Mouse (Mus musculus): ENCODE results near the gene Sppl3. TPM values are rescaled to one million over a fixed set of nuclear protein-coding genes. Genes with fewer than 3 reads are reported as not detected.
A peak's percentile ranks its signal among the peaks of the same experiment; 100 is the strongest.

Gene Sppl3
- total and polyA plus RNA-seq, 3 experiments, result 14.3 to 29.2 (median 14.9) TPM

DNA sequence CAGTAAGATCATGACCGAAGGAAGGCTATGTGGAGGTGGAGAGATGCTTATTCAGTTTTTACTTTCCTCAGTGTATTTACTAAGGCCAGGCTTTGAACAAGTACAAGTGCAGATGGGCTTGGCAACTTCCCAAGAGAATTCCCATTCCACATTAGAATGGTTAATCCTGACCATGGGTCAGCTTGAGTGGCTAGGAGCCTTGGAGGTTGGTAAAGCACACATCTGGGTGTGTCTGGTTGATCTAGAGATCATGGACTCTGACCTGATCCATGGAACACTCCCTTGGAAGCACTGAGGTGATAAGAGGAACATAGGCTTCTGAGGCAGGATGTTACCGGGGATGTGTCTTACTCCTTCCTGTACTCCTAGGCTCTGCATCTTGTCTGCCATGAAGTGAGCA, 21.7 kb downstream of the Sppl3 start:
- Histone ChIP-seq H3K4me3 (replicated peaks in 1 of 3; ENCODE audit: low read depth in 2 of 3, low read length in 2 of 3, poor library complexity in 1 of 3) (no peak overlapping the region), H3K4me1 (ENCODE audit: control insufficient read depth in 1 of 2, insufficient read depth in 2 of 2) (peaks cover 11 to 79% of the 10 kb centered on the region in 2 experiments), H3K9me3 (replicated peaks; ENCODE audit: low read length) (peaks cover 3% of the 10 kb centered on the region)

DNA sequence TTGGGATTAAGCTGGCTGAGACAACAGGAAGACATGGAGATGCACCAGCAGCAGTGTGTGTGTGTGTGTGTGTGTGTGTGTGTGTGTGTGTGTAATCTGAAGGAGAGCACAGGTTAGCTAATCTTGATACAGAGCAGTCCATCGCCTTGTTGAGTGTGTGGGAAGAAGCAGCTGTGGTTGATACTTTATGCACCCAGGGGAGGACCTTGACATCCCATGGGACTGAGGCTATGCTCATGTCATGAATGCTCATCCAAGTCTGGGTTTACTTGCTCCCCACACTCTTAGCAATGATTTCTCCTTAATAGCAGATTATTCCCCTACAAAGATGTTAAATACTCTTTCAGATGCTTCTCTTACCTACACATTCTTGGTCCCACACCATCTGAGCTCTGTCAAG, 24.3 kb downstream of the Sppl3 start:
- Histone ChIP-seq H3K27ac (ENCODE audit: insufficient read depth, low read depth) (no peak overlapping the region), H3K36me3 (replicated peaks in 1 of 2; ENCODE audit: control insufficient read depth in 1 of 2, insufficient read depth in 1 of 2, low read length in 1 of 2) (peaks cover 0 to 19% of the 10 kb centered on the region in 2 experiments), H3K79me2 (replicated peaks; ENCODE audit: control insufficient read depth, extremely low read depth, insufficient read depth, poor library complexity, severe bottlenecking) (peaks cover 42% of the 10 kb centered on the region), H3K9ac (ENCODE audit: insufficient read depth, low read depth) (no peak overlapping the region), H3K9me3 (replicated peaks; ENCODE audit: low read length) (no peaks in the 10 kb centered on the region), H3K4me3 (replicated peaks in 1 of 3; ENCODE audit: low read depth in 2 of 3, low read length in 2 of 3, poor library complexity in 1 of 3) (no peak overlapping the region), H3K4me1 (ENCODE audit: control insufficient read depth in 1 of 2, insufficient read depth in 2 of 2) (peaks cover 11 to 76% of the 10 kb centered on the region in 2 experiments), H3K4me2 (ENCODE audit: insufficient read depth, low read depth, poor library complexity, severe bottlenecking) (no peak overlapping the region), H3K27me3 (replicated peaks) (no peaks in the 10 kb centered on the region)
- TF ChIP-seq POLR2A (IDR thresholded peaks at IDR 0.05; ENCODE audit: low read depth, low read length) (no peak), ETS1 (conservative IDR thresholded peaks at IDR 0.05; ENCODE audit: low read depth, low read length) (no peak), ZC3H11A (IDR thresholded peaks at IDR 0.05; ENCODE audit: low read depth, low read length) (no peak), USF2 (conservative IDR thresholded peaks at IDR 0.05; ENCODE audit: low read depth, low read length) (no peak), MAFK (IDR thresholded peaks at IDR 0.05; ENCODE audit: insufficient replicate concordance, low read length) (no peak), CHD2 (IDR thresholded peaks at IDR 0.05; ENCODE audit: low read length) (no peak)
- in situ Hi-C loops (cut with MboI; ENCODE audit: low pct_ligation_motif_present, low pct_unique_long_range_greater_than_20kb, low sequenced_read_pairs) (no loop called here), dilution Hi-C loops (cut with MboI; ENCODE audit: extremely low pct_ligation_motif_present, extremely low pct_unique_long_range_greater_than_20kb, low sequenced_read_pairs) (no loop called here)
- DNase-seq (ENCODE audit: extremely low read depth), result peak; percentile 56

More for the DNA sequence above, 21.7 kb downstream of the Sppl3 start:
- H3K9ac ChIP-seq (ENCODE audit: insufficient read depth, low read depth), result no peak overlapping the region
- no peak for DNase-seq (ENCODE audit: extremely low read depth)
- H3K36me3 ChIP-seq (replicated peaks in 1 of 2; ENCODE audit: control insufficient read depth in 1 of 2, insufficient read depth in 1 of 2, low read length in 1 of 2), result peaks cover 0 to 27% of the 10 kb centered on the region in 2 experiments
- dilution Hi-C loops (cut with MboI; ENCODE audit: extremely low pct_ligation_motif_present, extremely low pct_unique_long_range_greater_than_20kb, low sequenced_read_pairs) (no loop called here), in situ Hi-C loops (cut with MboI; ENCODE audit: low pct_ligation_motif_present, low pct_unique_long_range_greater_than_20kb, low sequenced_read_pairs) (no loop called here)
- no peak overlapping the region for H3K4me2 ChIP-seq (ENCODE audit: insufficient read depth, low read depth, poor library complexity, severe bottlenecking)
- H3K27me3 ChIP-seq (replicated peaks), result no peaks in the 10 kb centered on the region
- no peak overlapping the region for H3K27ac ChIP-seq (ENCODE audit: insufficient read depth, low read depth)
- peaks cover 39% of the 10 kb centered on the region for H3K79me2 ChIP-seq (replicated peaks; ENCODE audit: control insufficient read depth, extremely low read depth, insufficient read depth, poor library complexity, severe bottlenecking)
- TF ChIP-seq JUN (IDR thresholded peaks at IDR 0.05; ENCODE audit: insufficient read depth, low read depth, low read length), result no peak
- TF ChIP-seq GABPA (IDR thresholded peaks at IDR 0.05; ENCODE audit: insufficient replicate concordance, low read depth, low read length), result no peak
- no peak for TF ChIP-seq SIN3A (IDR thresholded peaks at IDR 0.05; ENCODE audit: low read length)
- TF ChIP-seq ZKSCAN1 (IDR thresholded peaks at IDR 0.05; ENCODE audit: borderline replicate concordance, low read depth, low read length), result no peak
- no peak for TF ChIP-seq ZNF384 (IDR thresholded peaks at IDR 0.05; ENCODE audit: low read depth, low read length)
- no peak for TF ChIP-seq MAX (IDR thresholded peaks at IDR 0.05; ENCODE audit: low read length)
- no peak for TF ChIP-seq CTCF (conservative IDR thresholded peaks at IDR 0.05 in 1 of 2, IDR thresholded peaks at IDR 0.05 in 1 of 2; ENCODE audit: low read depth in 2 of 2, low read length in 2 of 2)
- TF ChIP-seq MAZ (IDR thresholded peaks at IDR 0.05; ENCODE audit: low read depth, low read length), result no peak
- TF ChIP-seq IRF4 (IDR thresholded peaks at IDR 0.05; ENCODE audit: low read depth, low read length), result no peak
- TF ChIP-seq ZC3H11A (IDR thresholded peaks at IDR 0.05; ENCODE audit: low read depth, low read length), result no peak
- TF ChIP-seq HCFC1 (IDR thresholded peaks at IDR 0.05; ENCODE audit: low read depth, low read length), result no peak

Data from CH12.LX (cell line).